Mouse (Mus musculus): ENCODE results near the gene Rfx3. TPM values are rescaled to one million over a fixed set of nuclear protein-coding genes. Genes with fewer than 3 reads are reported as not detected.

Gene Rfx3
- total RNA-seq, 2 experiments from 2014 or later, result 6.2 to 7.1 TPM

DNA sequence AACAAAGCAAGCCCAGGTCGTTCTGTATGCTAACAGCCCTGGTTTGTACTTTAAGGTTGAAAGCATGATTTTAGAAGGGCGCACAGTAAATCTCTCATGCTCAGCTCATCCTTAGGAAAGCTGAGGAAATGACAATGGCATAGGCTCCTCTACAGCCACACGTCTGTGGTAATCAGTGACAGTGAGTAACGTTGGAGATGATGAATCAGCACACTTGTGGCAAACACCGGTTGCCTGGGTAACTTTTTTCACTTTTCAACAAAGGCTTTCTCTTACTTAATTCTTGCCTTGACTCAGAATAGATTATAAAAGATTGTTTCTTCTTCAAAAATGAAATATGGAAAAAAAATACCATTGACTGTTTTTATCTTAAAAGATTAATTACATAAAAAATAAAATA lies 104.0 kb downstream of the Rfx3 start:
- no peak for DNase-seq (ENCODE audit: low spot score in 2 of 2)

GRCm38 (mm10) chr19:27905976-27906375 lies 105.0 kb downstream of the Rfx3 start:
- no peak for DNase-seq (ENCODE audit: low spot score in 2 of 2)

DNA sequence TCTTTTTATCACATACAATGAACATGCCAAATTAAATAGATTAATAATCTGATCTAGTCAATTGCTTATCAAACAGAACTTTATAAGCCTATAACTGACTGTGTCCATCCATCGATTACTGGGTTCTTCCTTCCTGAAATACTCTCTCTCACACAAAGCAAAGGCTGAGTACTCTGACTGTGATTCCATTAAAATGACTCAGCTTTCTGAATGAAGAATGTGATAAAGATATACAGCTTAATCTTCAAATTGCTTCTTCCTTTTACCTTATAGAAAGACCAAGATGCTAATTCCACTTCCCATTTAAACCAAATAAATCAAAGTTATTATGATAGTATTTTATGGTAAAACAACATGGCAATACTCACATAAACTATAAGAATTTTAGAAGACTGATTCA lies 105.8 kb downstream of the Rfx3 start:
- DNase-seq (ENCODE audit: low spot score in 2 of 2), result no peak

DNA sequence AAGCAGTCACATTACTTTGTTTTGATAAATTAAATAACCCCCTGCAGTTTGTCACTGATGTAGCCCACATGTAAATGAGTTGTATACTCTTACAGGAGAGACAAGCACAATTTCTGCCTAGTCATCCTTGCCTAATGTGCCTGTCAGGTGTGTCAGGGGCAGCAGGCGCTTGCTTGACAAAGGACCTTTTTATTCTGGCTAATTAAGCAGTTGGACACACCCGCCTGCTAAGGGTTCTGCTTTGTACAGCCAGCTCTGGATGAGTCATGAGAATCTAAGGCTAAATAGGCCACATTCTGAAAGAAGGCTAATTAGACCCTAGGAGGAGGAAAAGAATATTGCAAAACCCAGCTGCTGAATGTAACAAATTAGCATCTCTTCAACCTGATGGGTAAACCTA lies 106.3 kb downstream of the Rfx3 start:
- no peak for DNase-seq (ENCODE audit: low spot score in 2 of 2)

GRCm38 (mm10) chr19:27904209-27904608 lies 106.8 kb downstream of the Rfx3 start:
- no peak for DNase-seq (ENCODE audit: low spot score in 2 of 2)

- no peak for DNase-seq (ENCODE audit: low spot score in 2 of 2)
Observed at GRCm38 (mm10) chr19:27902601-27903000, 108.4 kb downstream of the Rfx3 start.

DNA sequence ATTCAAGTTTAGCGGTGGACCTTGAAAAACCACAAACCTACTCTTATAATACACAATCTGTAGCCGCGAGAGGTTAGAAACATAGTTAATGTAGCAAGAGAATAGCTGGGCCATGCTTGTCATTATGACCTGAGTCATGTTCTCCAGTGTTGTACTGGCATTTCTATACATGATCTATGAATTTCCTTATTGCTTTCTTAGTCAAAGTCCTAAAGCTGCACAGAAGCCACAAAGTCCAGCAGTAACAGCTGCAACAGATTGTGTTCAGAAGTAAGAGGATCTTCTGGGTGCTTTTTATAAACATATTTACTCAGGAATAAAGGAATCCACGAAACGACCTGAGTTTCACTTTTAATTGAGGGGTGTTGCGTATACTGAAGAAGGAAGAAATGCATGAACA lies 109.3 kb downstream of the Rfx3 start:
- DNase-seq (ENCODE audit: low spot score in 2 of 2), result no peak

GRCm38 (mm10) chr19:27884520-27884919 lies 126.4 kb downstream of the Rfx3 start:
- no peak for DNase-seq (ENCODE audit: low spot score in 2 of 2)

DNA sequence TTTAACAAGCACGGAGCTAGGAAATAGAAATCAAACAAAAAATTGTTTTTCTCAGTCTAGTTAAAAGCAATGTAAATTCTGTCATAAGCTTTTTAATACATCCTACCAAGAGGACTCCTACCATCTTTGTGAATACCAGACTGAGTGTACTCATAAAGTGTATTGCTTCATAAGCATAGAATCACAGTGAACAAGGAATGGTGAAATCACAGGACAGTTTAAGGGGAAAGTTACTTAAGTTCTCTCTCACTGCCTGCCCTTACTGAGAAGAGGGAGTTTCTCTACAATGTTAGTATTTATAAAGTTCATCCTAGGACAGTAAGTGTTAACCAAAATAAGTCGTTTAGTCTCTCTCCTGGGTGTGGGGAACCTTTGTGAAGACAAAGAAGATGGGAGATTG lies 133.5 kb downstream of the Rfx3 start:
- no peak for DNase-seq (ENCODE audit: low spot score in 2 of 2)

- DNase-seq (ENCODE audit: low spot score in 2 of 2), result no peak
Observed at GRCm38 (mm10) chr19:27870794-27871193, 140.2 kb downstream of the Rfx3 start.

GRCm38 (mm10) chr19:27859641-27860040 lies 151.3 kb downstream of the Rfx3 start:
- no peak for DNase-seq (ENCODE audit: low spot score in 2 of 2)

- DNase-seq (ENCODE audit: low spot score in 2 of 2), result no peak
Observed at GRCm38 (mm10) chr19:27848946-27849345, 162.0 kb downstream of the Rfx3 start.

DNA sequence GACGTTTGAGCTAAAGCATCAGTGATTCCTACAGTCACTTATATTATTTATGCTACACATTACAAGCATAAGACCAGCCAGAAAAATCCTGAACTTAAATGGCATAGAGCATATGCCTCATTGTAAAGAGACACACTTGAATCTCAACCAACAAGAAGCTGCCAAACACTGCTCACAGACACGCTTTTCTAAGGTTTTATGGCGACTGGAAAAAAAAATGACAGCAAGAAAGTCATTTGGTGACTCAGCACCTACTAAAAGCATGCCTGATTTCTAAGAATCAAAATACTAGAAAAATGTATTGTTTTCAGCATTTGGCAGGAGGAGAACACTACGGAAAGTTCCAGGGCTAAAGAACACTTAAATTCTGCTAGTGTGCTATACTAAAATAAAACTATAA lies 163.9 kb downstream of the Rfx3 start:
- no peak for DNase-seq (ENCODE audit: low spot score in 2 of 2)

GRCm38 (mm10) chr19:27838635-27839034 lies 172.3 kb downstream of the Rfx3 start:
- no peak for DNase-seq (ENCODE audit: low spot score in 2 of 2)

DNA sequence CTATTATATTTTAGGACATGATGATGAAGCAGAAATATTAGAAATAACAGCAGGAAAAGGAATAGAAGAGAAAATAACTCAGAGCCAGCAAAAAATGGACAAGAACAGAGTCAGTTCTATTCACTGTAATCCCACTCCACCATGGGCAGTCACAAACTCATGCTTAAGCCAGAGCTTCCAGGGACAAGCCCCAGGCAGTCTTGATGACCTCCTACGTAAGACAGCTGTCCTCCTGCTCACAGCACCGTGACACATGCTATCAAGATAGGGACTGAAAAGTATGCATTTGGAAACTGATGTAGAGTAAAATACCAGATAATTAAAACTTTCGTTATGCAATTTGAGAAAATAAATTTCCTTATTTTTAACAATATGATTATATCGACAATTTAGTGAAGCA lies 172.9 kb downstream of the Rfx3 start:
- DNase-seq (ENCODE audit: low spot score in 2 of 2), result no peak

GRCm38 (mm10) chr19:27832448-27832847 lies 178.5 kb downstream of the Rfx3 start:
- DNase-seq (ENCODE audit: low spot score in 2 of 2), result no peak

DNA sequence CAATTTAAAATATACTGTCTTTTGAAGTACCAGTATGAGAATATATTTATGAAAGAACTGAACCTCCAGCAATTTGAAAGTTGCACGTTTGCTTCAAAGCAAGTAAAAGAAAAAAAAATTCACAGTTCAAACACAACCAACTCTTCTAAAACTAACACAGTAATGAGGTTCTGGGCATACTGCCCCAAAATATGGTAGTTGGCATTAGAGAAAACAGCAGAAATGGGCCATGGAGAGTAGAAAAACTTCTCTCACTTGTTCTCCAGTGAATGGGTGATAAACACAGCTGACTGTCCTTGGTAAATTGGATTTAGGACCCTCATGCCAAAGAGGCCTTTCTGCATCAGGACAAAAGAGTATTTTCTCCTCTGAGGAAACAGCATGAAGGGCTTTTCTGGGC lies 182.7 kb downstream of the Rfx3 start:
- no peak for DNase-seq (ENCODE audit: low spot score in 2 of 2)

GRCm38 (mm10) chr19:27817661-27818060 lies 193.3 kb downstream of the Rfx3 start:
- DNase-seq (ENCODE audit: low spot score in 2 of 2), result no peak

- no peak for DNase-seq (ENCODE audit: low spot score in 2 of 2)
Observed at GRCm38 (mm10) chr19:27780030-27780429, 230.9 kb downstream of the Rfx3 start.

GRCm38 (mm10) chr19:27770716-27771265 lies 240.2 kb downstream of the Rfx3 start:
- no peak for DNase-seq (ENCODE audit: low spot score in 2 of 2)

GRCm38 (mm10) chr19:27768444-27768843 lies 242.5 kb downstream of the Rfx3 start:
- DNase-seq (ENCODE audit: low spot score in 2 of 2), result no peak

GRCm38 (mm10) chr19:27760309-27760708 lies 250.7 kb downstream of the Rfx3 start:
- no peak for DNase-seq (ENCODE audit: low spot score in 2 of 2)

DNA sequence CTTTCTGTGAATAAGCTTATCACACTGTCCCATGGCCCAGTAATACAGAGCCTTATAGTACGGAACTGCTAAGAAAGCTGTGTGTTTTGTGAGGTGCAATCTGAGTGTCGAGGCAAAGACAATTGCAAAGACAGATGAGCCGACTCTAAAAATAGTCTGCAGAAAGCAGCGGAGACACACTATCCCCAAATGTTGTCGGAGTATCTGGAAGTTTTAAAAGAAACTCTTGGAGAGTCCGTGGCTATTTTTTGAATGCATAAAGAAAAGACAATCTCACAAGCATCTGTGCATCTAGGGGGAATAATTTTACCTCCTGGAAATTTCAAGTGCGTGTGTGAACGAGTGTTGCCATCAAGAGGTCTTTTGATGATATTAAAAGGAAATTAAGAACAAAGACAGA lies 251.6 kb downstream of the Rfx3 start:
- DNase-seq (ENCODE audit: low spot score in 2 of 2), result no peak

DNA sequence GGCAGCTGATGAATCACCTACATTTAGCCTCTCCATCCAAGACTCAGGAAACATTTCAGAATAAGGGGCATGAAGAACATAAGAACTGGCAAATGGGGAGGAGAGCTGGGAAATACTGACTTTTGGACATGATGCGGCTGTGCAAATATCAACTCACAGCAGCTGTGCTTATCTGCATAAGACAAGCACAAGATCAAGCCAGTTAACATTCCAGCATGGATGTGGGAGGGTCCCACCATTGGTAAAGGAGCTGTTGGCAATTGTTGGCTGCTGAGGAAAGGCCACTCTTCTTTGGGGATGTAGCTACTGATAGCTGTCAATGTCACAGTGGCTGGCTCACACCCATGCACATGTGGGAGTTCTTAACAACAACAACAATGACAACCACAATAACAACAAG lies 263.7 kb downstream of the Rfx3 start:
- DNase-seq (ENCODE audit: low spot score in 2 of 2), result no peak
